Mouse (Mus musculus) Muller cell, postnatal 12 days (primary cell): Measurements from ENCODE around the gene H2-DMb1.

Experiments
- DNase-seq: peaks from one replicate; pipeline ENCODE4 v3.0.0-alpha.2; 2015; ENCODE audit errors: inconsistent ontology term

H2-DMb1 gene

DNA sequence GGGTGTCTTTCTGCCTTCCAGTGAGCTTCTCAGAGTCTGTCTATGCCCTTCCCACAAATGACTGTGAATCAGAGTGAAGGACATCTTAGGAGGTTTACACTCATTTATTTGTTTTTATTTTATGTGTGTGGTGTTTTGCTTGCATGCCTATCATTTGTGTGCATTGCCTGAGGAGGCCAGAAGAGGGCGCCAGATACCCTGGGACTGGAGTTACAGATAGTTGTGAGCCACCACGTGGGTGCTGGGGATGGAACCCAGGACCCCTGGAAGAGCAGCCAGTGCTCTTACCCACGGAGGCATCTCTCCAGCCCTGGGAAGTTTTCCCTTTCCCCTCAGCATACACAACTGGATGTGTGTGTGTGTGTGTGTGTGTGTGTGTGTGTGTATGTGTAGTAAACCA lies 56.8 kb downstream of the H2-DMb1 start:
- DNase-seq: no peak
